18 mouse cellular contexts compared by ENCODE assay signal in genomic region chr10:92044783-92045182, GRCm38 (mm10).
DNase-seq lines count a peak whose midpoint lies in the region; ATAC-seq lines count a peak whose summit lies in the region.
"Had no signal": no experiment of that assay in that cellular context is flagged by ENCODE, and none has a peak within 500 bp of the region (broad histone marks: within the 10 kb centered on the region; RNA-seq: fewer than 3 reads in every experiment).

No protein-coding gene starts in this region.

- H3K9ac ChIP-seq in liver, embryonic 11.5 days (ENCODE audit: low read depth, low read length) = no peak overlapping the region
- H3K9ac ChIP-seq in kidney, embryonic 15.5 days = no peak overlapping the region
- H3K9ac ChIP-seq: embryonic facial prominence, embryonic 12.5 days; forebrain, postnatal 0 days; hindbrain, embryonic 12.5 days; midbrain, embryonic 12.5 days had no signal

- ATAC-seq in cerebellum, adult (ENCODE audit: insufficient number of reproducible peaks, low FRiP score, low TSS enrichment) = peak; percentile 68
- no peak for ATAC-seq in liver, embryonic 11.5 days (replicated peaks; ENCODE audit: low FRiP score)
- ATAC-seq in kidney, embryonic 15.5 days (replicated peaks; ENCODE audit: low FRiP score) = no peak
- ATAC-seq: forebrain, postnatal 0 days had no signal

- H3K9me3 ChIP-seq in liver, embryonic 11.5 days (ENCODE audit: control insufficient read depth, low read length) = no peaks in the 10 kb centered on the region
- H3K9me3 ChIP-seq in kidney, embryonic 15.5 days (replicated peaks) = no peaks in the 10 kb centered on the region
- H3K9me3 ChIP-seq: embryonic facial prominence, embryonic 12.5 days; hindbrain, embryonic 12.5 days; midbrain, embryonic 12.5 days had no signal

- no peak overlapping the region for H3K27ac ChIP-seq in liver, embryonic 11.5 days (ENCODE audit: low read depth, low read length)
- H3K27ac ChIP-seq in kidney, embryonic 15.5 days = no peak overlapping the region
- H3K27ac ChIP-seq: embryonic facial prominence, embryonic 12.5 days; gastrocnemius, adult 2 months; hindbrain, embryonic 12.5 days; midbrain, embryonic 12.5 days had no signal

- H3K36me3 ChIP-seq in liver, embryonic 11.5 days (ENCODE audit: control insufficient read depth, insufficient read depth, low read length) = no peaks in the 10 kb centered on the region
- no peaks in the 10 kb centered on the region for H3K36me3 ChIP-seq in kidney, embryonic 15.5 days
- H3K36me3 ChIP-seq: embryonic facial prominence, embryonic 12.5 days; hindbrain, embryonic 12.5 days; midbrain, embryonic 12.5 days had no signal

- no peaks in the 10 kb centered on the region for H3K4me1 ChIP-seq in liver, embryonic 11.5 days (replicated peaks; ENCODE audit: control insufficient read depth, insufficient read depth, low read length)
- H3K4me1 ChIP-seq in kidney, embryonic 15.5 days = no peaks in the 10 kb centered on the region
- H3K4me1 ChIP-seq: embryonic facial prominence, embryonic 12.5 days; midbrain, embryonic 12.5 days had no signal

- no peak overlapping the region for H3K4me2 ChIP-seq in liver, embryonic 11.5 days
- H3K4me2 ChIP-seq in kidney, embryonic 15.5 days = no peak overlapping the region
- H3K4me2 ChIP-seq: embryonic facial prominence, embryonic 12.5 days; hindbrain, embryonic 12.5 days; midbrain, embryonic 12.5 days had no signal

- no peaks in the 10 kb centered on the region for H3K27me3 ChIP-seq in liver, embryonic 11.5 days (replicated peaks; ENCODE audit: control insufficient read depth, insufficient read depth, low read length)
- no peaks in the 10 kb centered on the region for H3K27me3 ChIP-seq in kidney, embryonic 15.5 days
- H3K27me3 ChIP-seq: embryonic facial prominence, embryonic 12.5 days; hindbrain, embryonic 12.5 days; midbrain, embryonic 12.5 days had no signal

- DNase-seq in cerebellum, postnatal 4 days (ENCODE audit: low spot score in 2 of 2) = no peak
- peak; percentile 24 for DNase-seq in retina, postnatal 1 day
- DNase-seq in retina, embryonic 14.5 days (ENCODE audit: low spot score) = no peak
- DNase-seq in cerebellum, adult 8-10 months = peak; percentile 11
- DNase-seq in ovary, postnatal 36 days (ENCODE audit: low spot score) = peak; percentile 39
- DNase-seq in liver, embryonic 11.5 days (ENCODE audit: low spot score) = no peak
- DNase-seq: forebrain, postnatal 0 days; gastrocnemius, adult 2 months; kidney, adult 9 months; layer of hippocampus, postnatal 36 days; lung, adult 2 months; lung, postnatal 36 days; thymus, postnatal 25 days had no signal

- no peak overlapping the region for H3K4me3 ChIP-seq in liver, embryonic 11.5 days (ENCODE audit: low read depth, low read length)
- H3K4me3 ChIP-seq in kidney, embryonic 15.5 days (replicated peaks) = no peak overlapping the region
- H3K4me3 ChIP-seq: embryonic facial prominence, embryonic 12.5 days; gastrocnemius, adult 2 months; hindbrain, embryonic 12.5 days; midbrain, embryonic 12.5 days had no signal

Comparison
In these comparisons a context has a peak if more than half of its experiments do, and no peak if none do; other contexts are left out.
1. DNase-seq: peak in retina, postnatal 1 day (single experiment), cerebellum, adult 8-10 months (single experiment) and ovary, postnatal 36 days (single experiment); none in cerebellum, postnatal 4 days (0 of 2), retina, embryonic 14.5 days (single experiment) and liver, embryonic 11.5 days (single experiment).